Mouse (Mus musculus) cerebellum, adult 2 months (tissue): ENCODE data around the gene Fcho1.
A peak's percentile ranks its signal among the peaks of the same experiment; 100 is the strongest.

Experiments
- CTCF ChIP-seq: fragments of 200-500 bp; IDR thresholded peaks from 2 replicates; pipeline ENCODE4 v1.5.1; 2011; ENCODE audit warnings: low read depth, mild to moderate bottlenecking, control low read depth, low read length, moderate library complexity, borderline replicate concordance; ENCODE audit not compliant: insufficient read depth
- POLR2A ChIP-seq: fragments of 200-500 bp; IDR thresholded peaks from 2 replicates; pipeline ENCODE4 v1.6.1; 2011; ENCODE audit warnings: low read length, control low read depth, borderline replicate concordance; ENCODE audit not compliant: insufficient read depth

GRCm38 (mm10) chr8:71676020-71676741, 49.3 kb downstream of the Fcho1 start, which contains the start of gene Jak3:
- TF ChIP-seq CTCF (no peak), POLR2A (peak; percentile 90)
